Mouse (Mus musculus): Measurements from ENCODE around the gene Fam102a. TPM values are rescaled to one million over a fixed set of nuclear protein-coding genes. Genes with fewer than 3 reads are reported as not detected.

Gene Fam102a
- total and polyA plus RNA-seq, 3 experiments, result 7.0 to 9.2 (median 7.1) TPM

DNA sequence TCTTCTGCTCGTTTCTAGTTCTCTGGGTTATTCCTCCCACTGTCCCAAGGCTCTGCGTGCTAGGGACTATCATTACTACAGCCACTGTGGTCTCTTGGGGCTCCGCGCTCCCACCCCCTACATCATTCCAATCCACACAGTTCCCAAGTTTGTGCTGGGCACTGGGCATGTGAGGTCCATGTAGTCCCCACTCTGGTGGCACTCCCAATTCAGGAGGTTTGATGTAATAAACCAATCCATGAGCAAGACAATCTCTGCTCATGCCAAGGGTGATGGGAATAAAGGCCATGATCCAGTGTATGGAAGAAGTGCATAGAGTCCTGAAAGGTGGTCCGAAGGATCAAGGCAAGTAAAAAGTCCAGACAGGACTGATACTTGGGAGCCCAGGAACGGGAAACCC lies 39.4 kb downstream of the Fam102a start, which contains the start of gene Pip5kl1:
Gene Pip5kl1, plus strand, starts transcription at position 301 of the 400 bp plus-strand sequence.
- no peaks in the 10 kb centered on the region for H3K36me3 ChIP-seq (ENCODE audit: control insufficient read depth, insufficient read depth, low read length)
- no peaks in the 10 kb centered on the region for H3K4me1 ChIP-seq (ENCODE audit: control insufficient read depth, insufficient read depth, low read length)
- no peak within 1 kb of the TSS for H3K27ac ChIP-seq
- no peaks in the 10 kb centered on the region for H3K27me3 ChIP-seq (ENCODE audit: control insufficient read depth, insufficient read depth, low read length)
- TF ChIP-seq POLR2A (IDR thresholded peaks at IDR 0.05; ENCODE audit: insufficient read depth, low read depth, low read length) (no peak), EP300 (IDR thresholded peaks at IDR 0.05; ENCODE audit: insufficient read depth, low read depth, low read length) (no peak), CTCF (IDR thresholded peaks at IDR 0.05) (no peak)
- H3K79me2 ChIP-seq (replicated peaks; ENCODE audit: control insufficient read depth, insufficient read depth, low read length), result no peaks in the 10 kb centered on the region
- H3K4me3 ChIP-seq, result no peak within 1 kb of the TSS
- DNase-seq, result no peak
- no peak within 1 kb of the TSS for H3K9ac ChIP-seq (ENCODE audit: low read depth, low read length)
- intact Hi-C loops (cut with DNase I), result loop anchor here (5.0 kb wide), 1 partner anchor 183 kb away; the partner anchor contains the start of gene Tor2a
- 69% methylated on average over 6 of the region's 6 CpGs for WGBS

DNA sequence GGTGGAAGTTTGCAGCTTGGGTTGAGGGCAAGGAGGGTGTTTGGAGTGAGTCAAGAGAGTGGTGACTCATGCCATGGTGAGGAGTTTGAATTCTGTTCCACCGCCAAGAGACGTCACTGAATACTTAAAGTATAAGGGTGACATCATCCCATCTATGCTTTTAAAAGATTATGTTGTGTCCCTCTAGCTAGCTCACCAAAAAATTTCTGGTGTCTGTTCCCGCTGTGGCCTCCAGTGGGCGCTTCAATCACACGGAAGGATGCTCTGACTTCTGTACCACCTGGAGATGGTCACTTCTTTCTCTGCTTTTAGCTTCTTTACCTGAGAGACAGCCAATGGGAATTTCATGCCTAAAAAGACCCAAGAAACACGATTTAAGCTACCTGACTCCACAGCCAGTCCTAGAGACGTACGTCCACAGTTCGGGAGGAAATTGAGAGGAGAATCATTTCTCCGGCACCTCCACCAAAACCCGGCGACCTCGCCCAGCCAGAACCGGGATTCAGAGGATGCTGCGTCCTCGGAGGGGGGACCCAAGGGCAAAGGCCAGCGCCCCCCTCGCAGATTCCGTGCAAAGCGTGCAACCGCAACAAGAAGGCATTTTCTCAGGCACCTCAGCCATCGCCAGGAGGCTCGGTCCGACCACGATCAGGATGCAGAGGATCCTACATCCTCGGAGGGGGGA lies 39.9 kb downstream of the Fam102a start:
- Histone ChIP-seq H3K36me3 (ENCODE audit: control insufficient read depth, insufficient read depth, low read length) (no peaks in the 10 kb centered on the region), H3K4me1 (ENCODE audit: control insufficient read depth, insufficient read depth, low read length) (no peaks in the 10 kb centered on the region), H3K4me3 (no peak overlapping the region), H3K9ac (ENCODE audit: low read depth, low read length) (no peak overlapping the region), H3K79me2 (replicated peaks; ENCODE audit: control insufficient read depth, insufficient read depth, low read length) (no peaks in the 10 kb centered on the region), H3K27ac (no peak overlapping the region), H3K27me3 (ENCODE audit: control insufficient read depth, insufficient read depth, low read length) (no peaks in the 10 kb centered on the region)
- WGBS, result 5% methylated on average over 26 of the region's 26 CpGs
- intact Hi-C loops (cut with DNase I), result loop anchor here (5.0 kb wide), 2 partner anchors 37 to 182 kb away; partner anchors contain the start of gene Tor2a
- TF ChIP-seq CTCF (IDR thresholded peaks at IDR 0.05) (peak; percentile 91), EP300 (IDR thresholded peaks at IDR 0.05; ENCODE audit: insufficient read depth, low read depth, low read length) (0 out of 2 replicates have a peak, but pooled peaks have one; percentile 34), POLR2A (IDR thresholded peaks at IDR 0.05; ENCODE audit: insufficient read depth, low read depth, low read length) (no peak)
- DNase-seq, result peak in 1 of 2 experiments; percentile 66

DNA sequence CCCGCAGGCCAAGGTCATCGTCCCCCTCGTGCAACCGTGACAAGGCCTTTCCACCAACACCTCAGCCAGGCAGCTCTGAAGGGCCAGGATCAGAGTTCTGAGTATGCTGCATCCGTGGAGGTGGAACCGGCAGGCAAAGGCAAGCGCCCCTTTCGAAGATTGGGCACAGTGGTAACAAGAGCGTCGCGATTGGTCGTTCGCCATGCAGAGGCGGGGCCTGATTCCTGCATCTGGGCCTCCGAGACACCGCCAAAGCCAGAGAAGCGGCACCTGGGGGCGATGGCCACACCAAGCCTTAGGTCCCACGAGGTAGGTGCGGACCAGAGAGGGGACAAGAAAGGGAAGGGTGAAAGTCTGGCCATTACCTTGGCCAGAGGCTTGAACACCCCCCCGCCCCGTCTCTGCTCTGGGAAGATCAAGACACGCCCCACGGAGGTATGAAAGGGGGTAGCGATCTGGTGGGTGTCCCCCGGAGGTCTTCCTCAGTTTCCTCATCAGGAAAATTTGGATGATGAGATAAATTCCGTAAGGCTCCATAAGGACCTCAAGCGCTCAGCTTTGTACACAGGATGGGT lies 40.5 kb downstream of the Fam102a start, which contains the start of gene 9430097D07Rik:
Gene 9430097D07Rik, minus strand, starts transcription at position 99 of the 575 bp plus-strand sequence.
- no peak for DNase-seq
- Histone ChIP-seq H3K27ac (no peak within 1 kb of the TSS), H3K4me3 (no peak within 1 kb of the TSS), H3K79me2 (replicated peaks; ENCODE audit: control insufficient read depth, insufficient read depth, low read length) (no peaks in the 10 kb centered on the region), H3K4me1 (ENCODE audit: control insufficient read depth, insufficient read depth, low read length) (no peaks in the 10 kb centered on the region), H3K36me3 (ENCODE audit: control insufficient read depth, insufficient read depth, low read length) (no peaks in the 10 kb centered on the region), H3K27me3 (ENCODE audit: control insufficient read depth, insufficient read depth, low read length) (no peaks in the 10 kb centered on the region), H3K9ac (ENCODE audit: low read depth, low read length) (no peak within 1 kb of the TSS)
- 21% methylated on average over 28 of the region's 28 CpGs for WGBS
- no peak for TF ChIP-seq POLR2A (IDR thresholded peaks at IDR 0.05; ENCODE audit: insufficient read depth, low read depth, low read length)
- TF ChIP-seq EP300 (IDR thresholded peaks at IDR 0.05; ENCODE audit: insufficient read depth, low read depth, low read length), result no peak
- no peak for TF ChIP-seq CTCF (IDR thresholded peaks at IDR 0.05)
- intact Hi-C loops (cut with DNase I), result loop anchor here (5.0 kb wide), 1 partner anchor 37 kb away; no protein-coding TSS in a partner anchor

DNA sequence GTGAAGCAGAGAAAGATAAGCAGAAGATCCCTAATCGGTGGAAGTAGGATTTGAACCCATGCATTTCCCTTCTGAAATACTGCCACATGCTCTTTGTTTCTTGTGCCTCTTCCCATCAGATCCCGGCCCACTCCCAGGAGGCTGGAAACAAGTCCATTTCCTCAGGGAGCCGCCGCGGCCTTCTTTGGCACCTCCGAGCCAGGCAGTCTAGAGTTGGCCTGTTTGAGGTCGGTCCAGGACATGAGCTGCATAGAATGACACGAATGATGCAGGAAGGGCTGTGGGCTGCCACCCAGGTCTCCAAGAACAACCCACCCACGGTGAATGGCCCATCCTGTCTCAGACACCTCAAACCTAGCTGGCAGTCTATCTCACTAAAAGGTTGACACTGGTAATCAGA lies 41.4 kb downstream of the Fam102a start:
- Histone ChIP-seq H3K4me1 (ENCODE audit: control insufficient read depth, insufficient read depth, low read length) (no peaks in the 10 kb centered on the region), H3K4me3 (no peak overlapping the region), H3K36me3 (ENCODE audit: control insufficient read depth, insufficient read depth, low read length) (no peaks in the 10 kb centered on the region), H3K79me2 (replicated peaks; ENCODE audit: control insufficient read depth, insufficient read depth, low read length) (no peaks in the 10 kb centered on the region), H3K9ac (ENCODE audit: low read depth, low read length) (no peak overlapping the region), H3K27me3 (ENCODE audit: control insufficient read depth, insufficient read depth, low read length) (no peaks in the 10 kb centered on the region), H3K27ac (no peak overlapping the region)
- 44% methylated on average over 9 of the region's 9 CpGs for WGBS
- intact Hi-C loops (cut with DNase I), result loop anchor here (5.0 kb wide), 1 partner anchor 36 kb away; no protein-coding TSS in a partner anchor
- DNase-seq, result no peak
- TF ChIP-seq EP300 (IDR thresholded peaks at IDR 0.05; ENCODE audit: insufficient read depth, low read depth, low read length) (no peak), CTCF (IDR thresholded peaks at IDR 0.05) (no peak), POLR2A (IDR thresholded peaks at IDR 0.05; ENCODE audit: insufficient read depth, low read depth, low read length) (no peak)

DNA sequence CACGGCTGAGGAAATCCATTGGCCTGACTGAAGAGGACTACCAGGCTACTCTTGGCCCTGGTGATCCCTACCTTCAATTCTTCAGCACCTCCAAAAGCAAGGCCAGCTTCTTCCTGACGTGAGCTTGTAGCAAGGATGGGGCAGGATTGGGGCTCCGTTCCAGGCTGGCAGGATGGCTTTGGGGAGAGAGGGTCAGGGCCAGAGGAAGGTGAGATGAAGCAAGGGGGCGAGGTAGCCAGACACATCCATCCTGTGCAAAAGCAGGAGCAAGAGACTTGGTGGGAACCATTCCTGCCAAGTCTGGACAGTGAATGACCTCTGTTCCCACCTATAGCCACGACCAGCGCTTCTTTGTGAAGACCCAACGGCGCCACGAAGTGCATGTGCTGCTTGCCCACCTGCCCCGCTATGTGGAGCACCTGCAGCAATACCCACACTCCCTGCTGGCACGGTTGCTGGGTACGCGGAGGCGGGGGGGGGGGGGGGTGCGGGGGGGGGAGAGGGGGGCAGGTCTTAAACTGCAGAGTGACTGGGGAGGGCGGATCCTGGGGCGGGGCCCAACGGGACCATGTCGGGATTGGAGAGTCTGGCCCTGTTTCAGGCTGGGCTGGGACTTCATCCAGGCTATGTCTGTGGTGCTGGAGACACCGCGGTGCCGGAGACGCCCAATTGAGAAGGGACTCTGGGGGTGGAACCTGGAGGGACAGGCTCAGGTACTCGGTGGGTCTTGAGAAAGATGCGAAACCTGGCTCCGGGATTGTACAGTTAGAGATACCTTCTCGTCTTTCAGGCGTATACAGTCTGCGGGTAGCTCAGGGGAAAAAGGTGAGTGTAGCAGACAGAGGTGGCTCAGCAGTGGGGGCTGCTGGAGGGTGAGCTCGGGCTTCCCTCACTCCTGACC lies 43.3 kb downstream of the Fam102a start:
- WGBS, result 46% methylated on average over 25 of the region's 30 CpGs
- Histone ChIP-seq H3K27me3 (ENCODE audit: control insufficient read depth, insufficient read depth, low read length) (no peaks in the 10 kb centered on the region), H3K79me2 (replicated peaks; ENCODE audit: control insufficient read depth, insufficient read depth, low read length) (no peaks in the 10 kb centered on the region), H3K27ac (no peak overlapping the region), H3K9ac (ENCODE audit: low read depth, low read length) (no peak overlapping the region), H3K4me1 (ENCODE audit: control insufficient read depth, insufficient read depth, low read length) (peaks cover 1% of the 10 kb centered on the region; the same call in 1 of the 2 replicates), H3K36me3 (ENCODE audit: control insufficient read depth, insufficient read depth, low read length) (no peaks in the 10 kb centered on the region), H3K4me3 (no peak overlapping the region)
- no peak for TF ChIP-seq CTCF (IDR thresholded peaks at IDR 0.05)
- no peak for TF ChIP-seq POLR2A (IDR thresholded peaks at IDR 0.05; ENCODE audit: insufficient read depth, low read depth, low read length)
- no peak for TF ChIP-seq EP300 (IDR thresholded peaks at IDR 0.05; ENCODE audit: insufficient read depth, low read depth, low read length)
- intact Hi-C loops (cut with DNase I), result loop anchor here (5.0 kb wide), 1 partner anchor 34 kb away; no protein-coding TSS in a partner anchor
- DNase-seq, result no peak
